Mouse (Mus musculus): ENCODE measurements around the gene Egln3.
A peak's percentile ranks its signal among the peaks of the same experiment; 100 is the strongest.

The Egln3 gene

GRCm38 (mm10) chr12:54203656-54204045, at the start of gene Egln3:
Gene Egln3, minus strand, starts transcription at chr12:54203860.
- DNase-seq: peak; percentile 93

- no peak for DNase-seq
Observed at GRCm38 (mm10) chr12:54253449-54253848, 49.8 kb upstream of the Egln3 start.

DNA sequence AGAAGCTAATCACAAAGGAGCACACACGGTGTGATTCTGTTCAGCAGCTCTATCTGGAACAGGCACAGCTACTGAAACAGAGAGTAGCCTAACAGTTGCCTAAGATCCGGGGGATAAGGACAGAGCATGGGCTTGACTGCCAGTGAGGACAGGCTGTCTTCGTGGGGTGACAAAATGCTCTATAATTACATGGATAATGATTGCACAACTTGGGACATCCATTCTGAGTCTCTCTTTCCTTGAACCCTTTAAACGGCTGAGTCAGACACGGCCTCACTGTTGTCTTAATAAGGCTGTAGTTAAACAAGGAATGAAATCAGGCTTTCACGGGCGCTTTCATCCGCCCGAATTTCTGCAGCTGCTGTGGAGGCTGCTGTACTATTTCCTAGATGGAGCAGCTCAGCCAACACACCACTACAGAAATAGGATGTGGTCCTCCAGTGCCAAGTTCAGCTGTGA, 48.3 kb upstream of the Egln3 start:
- no peak for DNase-seq

DNA sequence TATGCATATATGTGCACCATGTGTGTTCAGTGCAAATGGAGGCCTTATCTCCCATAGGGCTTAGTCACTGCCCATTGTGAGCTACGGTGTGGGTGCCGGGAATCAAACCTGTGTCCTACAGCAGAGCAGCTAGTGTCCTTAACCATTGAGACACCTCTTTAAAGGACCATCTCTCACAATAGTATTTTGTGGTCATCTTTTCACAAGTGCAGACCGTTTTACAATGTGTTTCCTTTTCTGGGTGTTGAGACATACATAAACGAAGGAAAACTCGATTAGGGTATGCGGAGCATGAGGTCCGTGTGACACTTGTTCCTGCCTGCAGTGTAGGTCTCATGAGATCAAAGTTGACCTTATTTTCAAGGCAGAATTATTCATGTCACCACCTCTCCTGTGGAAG, 44.2 kb upstream of the Egln3 start:
- no peak for DNase-seq

- DNase-seq: no peak
Observed at GRCm38 (mm10) chr12:54243158-54243557, 39.5 kb upstream of the Egln3 start.

DNA sequence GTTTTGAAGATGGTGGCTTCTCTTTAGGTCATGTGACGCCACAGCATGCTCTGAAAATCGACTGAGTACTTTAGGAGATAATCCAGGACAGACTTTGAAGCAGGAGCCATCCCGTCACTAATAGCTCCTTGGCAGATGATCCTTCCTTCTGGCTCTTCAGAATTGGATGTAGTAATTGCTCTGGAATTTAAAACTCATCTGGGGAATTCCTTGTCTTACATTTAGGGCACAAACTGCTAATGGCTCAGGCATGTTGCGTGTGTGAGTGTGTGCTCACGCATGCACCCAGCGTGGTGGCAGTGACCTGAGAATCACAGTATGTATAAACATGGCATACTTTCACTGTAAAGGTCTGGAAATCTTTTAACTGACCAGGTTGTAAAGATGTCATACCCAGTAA, 38.3 kb upstream of the Egln3 start:
- no peak for DNase-seq

DNA sequence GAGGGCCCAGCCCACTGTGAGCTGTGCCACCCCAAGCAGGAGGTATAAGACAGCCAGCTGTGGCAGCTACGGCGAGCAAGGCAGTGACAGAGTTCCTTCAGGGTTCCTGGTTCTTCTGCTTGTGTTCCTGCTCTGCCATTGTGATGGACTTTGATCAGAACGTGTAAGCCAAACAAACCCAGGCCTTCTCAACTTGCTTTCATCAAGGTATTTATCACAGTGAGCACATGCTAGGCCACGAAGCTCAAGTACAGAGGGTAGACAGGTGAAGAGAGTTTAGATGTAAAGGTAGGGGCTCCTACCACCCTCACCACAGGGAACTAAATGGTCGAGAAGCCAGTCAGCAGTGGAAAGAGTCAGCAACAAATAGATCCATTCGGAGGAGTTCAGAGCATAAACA, 30.1 kb upstream of the Egln3 start:
- DNase-seq: no peak

- peak; percentile 16 for DNase-seq
Observed at GRCm38 (mm10) chr12:54232996-54233603, 29.4 kb upstream of the Egln3 start.

- peak; percentile 45 for DNase-seq
Observed at GRCm38 (mm10) chr12:54232456-54232855, 28.8 kb upstream of the Egln3 start.

DNA sequence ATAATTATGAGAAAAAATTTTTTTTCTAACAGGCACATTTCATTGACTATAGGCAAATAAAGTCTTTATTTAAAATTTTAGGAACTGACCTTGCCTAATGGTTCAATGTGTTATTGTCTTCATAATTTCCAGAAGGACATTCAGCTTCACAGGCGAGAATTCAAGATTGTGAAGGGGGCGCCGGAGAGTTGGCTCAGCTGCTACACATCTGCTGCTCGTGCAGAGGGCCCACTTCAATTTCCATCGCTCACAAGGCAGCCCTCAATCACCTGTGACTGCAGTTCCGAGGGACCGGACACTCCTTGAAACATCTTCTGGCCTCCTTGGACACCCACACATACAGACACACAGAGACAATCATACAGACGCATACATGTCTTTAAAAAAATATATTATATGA, 23.9 kb upstream of the Egln3 start:
- no peak for DNase-seq

DNA sequence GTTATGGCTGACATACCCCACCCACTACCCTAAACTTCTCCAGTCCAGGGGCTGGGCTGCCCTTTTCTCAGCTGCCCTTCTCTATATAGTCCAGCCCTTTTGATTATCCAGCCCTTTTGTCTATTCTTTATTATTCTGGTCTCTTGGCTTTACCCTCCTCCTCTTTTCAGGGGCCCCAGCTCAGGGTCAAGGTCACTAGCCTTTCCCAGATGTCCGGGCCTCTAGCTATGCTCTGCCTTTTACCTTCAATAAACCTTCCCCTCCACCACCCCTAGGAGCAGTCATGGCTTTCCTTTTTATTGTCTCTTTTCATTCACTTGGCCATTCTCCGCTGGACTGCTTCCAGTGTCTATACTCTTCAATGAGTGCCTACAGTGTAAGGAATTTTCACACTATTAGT, 22.7 kb upstream of the Egln3 start:
- no peak for DNase-seq

DNA sequence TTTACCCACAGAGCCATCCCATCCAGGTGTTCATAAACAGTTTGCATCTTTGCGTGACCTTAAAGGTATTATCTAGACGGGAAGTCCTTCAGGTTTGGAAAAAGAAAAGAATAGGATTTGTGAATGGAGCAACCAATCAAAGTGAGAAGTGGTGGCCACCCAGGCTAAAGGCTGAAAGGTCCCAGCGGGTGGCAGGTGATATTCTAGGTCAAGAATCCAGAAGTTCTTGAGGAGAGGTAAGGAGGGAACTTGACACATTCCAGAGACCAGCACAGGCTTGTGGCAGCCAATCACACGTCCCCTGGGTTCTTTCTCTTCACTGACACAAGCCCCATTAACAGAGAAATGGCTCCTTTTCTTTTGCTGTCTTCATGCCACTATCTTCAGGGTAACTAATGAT, 21.9 kb upstream of the Egln3 start:
- DNase-seq: no peak

- DNase-seq: no peak
Observed at GRCm38 (mm10) chr12:54225090-54225489, 21.4 kb upstream of the Egln3 start.

DNA sequence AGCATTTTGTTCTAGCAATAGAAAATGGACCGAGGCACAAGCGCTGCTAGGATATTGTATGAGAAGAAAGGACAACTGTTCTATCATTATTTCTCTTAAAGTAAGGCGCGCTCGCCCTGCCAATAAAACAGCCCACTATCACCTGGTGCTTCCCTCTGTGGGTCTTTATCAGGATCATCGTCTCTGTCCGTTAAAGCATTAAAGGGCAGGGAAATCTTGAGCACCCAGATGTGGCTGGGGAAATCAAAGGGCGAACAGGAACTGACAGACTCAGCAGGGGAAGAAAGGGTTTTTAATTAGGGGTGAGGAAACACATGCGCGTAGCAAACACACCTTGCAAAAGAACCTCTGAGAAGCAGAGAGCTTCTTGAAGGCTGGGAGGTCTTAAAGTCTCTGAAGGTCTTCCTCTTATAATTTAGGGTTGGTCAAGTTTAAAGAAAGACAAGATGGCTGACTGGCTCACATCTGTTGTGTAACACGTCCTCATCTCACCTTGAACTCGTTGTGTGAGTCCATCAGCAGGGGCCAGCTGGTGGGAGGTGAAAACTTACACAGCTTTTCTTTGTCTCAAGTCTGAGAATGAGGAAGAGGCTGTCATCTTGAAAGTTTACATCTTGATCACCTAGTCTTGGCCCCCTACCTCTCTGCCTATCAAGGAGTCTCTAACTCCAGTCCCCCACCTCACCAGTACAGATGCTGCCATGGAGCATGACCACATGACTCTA, 18.5 kb upstream of the Egln3 start:
- DNase-seq: no peak

DNA sequence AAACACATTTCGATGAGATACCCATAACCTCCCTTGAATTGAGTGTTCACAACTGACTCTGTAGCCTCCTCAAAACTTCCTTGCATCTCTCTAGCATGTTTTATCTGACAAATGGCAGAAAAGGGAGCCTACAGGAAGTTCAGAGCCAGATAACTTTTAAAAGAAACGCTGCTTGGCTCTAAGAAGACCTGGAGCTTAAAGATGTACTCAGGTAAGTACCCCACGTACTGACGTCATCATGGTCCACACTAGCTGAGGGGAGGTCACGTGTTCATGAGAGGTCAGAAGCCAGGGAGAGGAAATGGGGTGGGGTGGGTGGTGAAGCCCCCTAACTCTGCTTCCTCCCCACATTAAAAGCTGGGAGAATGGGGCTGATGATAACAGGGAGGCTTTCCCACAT, 13.0 kb upstream of the Egln3 start:
- DNase-seq: no peak

DNA sequence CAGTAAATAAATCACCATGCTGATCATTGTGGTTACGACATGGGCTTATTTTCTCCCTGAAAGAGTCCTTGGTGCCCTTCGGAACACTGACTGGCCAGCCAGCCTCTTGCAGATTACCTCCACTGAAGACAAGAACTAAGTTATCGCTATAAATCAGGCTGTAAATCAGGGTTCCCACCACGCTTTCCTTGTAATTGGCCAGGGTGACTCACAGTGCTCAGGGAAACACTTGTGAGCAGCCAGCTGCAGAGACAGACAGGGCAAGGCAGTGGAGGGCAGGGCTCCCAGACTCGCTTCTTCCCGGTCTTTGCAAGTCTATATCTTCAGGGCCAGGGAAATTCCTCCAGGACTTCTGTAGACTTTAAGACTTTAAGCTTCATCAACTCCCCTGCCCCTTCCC, 10.8 kb upstream of the Egln3 start:
- DNase-seq: no peak

- DNase-seq: no peak
Observed at GRCm38 (mm10) chr12:54213871-54214270, 10.2 kb upstream of the Egln3 start.

DNA sequence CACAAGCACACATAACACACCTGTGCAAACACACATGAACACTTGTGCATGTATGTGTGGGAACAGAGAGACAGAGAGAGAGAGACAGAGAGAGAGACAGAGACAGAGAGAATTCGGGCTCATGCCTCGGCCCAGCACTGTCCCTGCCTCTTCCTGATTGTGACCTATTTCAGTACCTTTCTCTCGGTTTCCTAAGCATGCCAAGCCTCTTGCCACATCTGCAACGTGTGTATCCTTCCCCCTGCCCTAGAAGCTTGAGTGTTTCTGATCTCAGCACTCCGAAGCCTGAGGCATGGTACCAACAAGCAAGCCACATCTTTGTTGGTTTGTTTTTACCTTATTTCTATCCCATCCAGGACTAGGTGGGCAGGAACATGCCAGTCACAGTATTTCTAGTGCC, 9.6 kb upstream of the Egln3 start:
- DNase-seq: no peak

GRCm38 (mm10) chr12:54209182-54209563, 5.5 kb upstream of the Egln3 start:
- DNase-seq: no peak

GRCm38 (mm10) chr12:54208433-54209181, 4.9 kb upstream of the Egln3 start:
- no peak for DNase-seq

GRCm38 (mm10) chr12:54205731-54206130, 2.1 kb upstream of the Egln3 start:
- no peak for DNase-seq

DNA sequence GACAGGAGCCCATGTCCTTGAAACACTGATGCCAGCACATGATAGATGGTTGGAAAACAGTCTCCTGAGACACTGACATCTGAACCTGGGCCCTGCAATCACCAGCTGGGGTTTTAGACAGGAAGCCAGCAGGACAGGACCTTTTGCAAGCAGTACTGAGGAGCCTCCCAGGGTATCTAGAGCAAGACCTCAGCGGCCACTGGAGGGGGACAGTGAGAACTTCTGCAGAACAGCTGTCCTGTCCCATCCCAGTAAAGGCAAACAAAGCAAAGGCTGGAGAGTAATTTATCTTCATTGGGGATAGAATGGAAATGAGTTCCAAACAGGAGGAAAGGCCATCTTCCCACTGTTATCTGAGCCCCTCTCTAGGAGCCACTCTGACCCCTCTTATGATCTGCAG, 1.5 kb upstream of the Egln3 start:
- peak; percentile 74 for DNase-seq

DNA sequence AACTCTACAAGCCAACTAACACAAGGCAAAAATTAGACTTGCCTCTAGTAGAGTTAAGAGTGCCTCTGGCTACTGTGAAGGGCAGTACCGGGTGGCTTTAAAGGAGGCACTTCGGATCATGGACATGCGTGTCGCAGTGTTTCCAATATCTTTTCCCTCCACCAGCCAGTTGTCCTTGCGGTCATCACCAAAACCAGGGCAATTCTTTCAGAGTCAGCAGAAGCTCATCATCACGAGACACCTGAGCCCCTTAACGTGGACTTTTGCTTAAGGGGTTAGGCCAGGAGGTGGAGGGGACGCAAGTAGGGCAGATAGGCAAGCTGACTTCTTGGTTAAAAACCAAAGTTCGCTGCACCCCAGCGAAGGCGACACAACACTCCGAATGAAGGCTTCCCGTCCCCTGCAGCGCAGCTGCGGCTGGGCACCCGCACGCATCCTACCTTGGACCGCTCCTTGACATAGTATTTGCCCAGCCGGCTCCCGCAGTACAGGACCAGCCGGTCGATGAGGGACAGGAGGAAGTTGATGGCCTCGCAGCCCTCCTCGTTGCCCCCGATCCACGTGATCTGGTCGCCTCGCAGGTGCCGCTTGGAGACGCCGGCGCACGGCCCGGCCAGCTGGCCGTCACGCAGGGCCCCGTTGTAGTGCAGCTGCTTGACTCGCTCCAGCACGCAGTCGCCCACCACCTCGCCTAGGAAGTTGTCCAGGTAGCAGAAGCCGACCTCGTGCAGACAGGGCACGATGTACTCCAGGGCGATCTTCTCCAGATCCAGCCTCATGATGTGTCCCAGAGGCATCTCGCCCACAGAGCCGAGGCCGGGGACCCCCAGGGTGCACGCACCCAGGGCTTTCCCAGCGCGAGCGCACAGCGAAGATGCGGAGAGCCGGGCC, 650 bp downstream of the Egln3 start:
- peak; percentile 66 for DNase-seq

All from embryo, embryonic 11 days (tissue).